Mouse (Mus musculus) urinary bladder, postnatal 0 days (tissue): ENCODE data around the gene Mnat1. TPM values are rescaled to one million over a fixed set of nuclear protein-coding genes. Genes with fewer than 3 reads are reported as not detected.

Experiments
- polyA plus RNA-seq: library from polyadenylated mRNA; unstranded; fragments of >200 nt; fragmentation: Nextera tagmentation; extraction: Ambion mirVana; gene quantifications from 2 replicates; pipeline ENCODE4 v1.2.1, GENCODE M21; 2015

The Mnat1 gene
- polyA plus RNA-seq, result 16.9 and 19.9 TPM in 2 replicates

GRCm38 (mm10) chr12:73123093-73124041 lies at the start of gene Mnat1:
Gene Mnat1, plus strand, starts transcription at chr12:73123717.

GRCm38 (mm10) chr12:73113196-73113595 lies 10.3 kb upstream of the Mnat1 start, which contains the start of gene Six4:
Gene Six4, minus strand, starts transcription at chr12:73113456.

GRCm38 (mm10) chr12:73286287-73287092 lies 163.0 kb downstream of the Mnat1 start, which contains the start of the genes Trmt5 and Slc38a6:
Gene Trmt5, minus strand, starts transcription at chr12:73286710.
Gene Slc38a6, plus strand, starts transcription at chr12:73286779.

Other genes with a start within 250 kb of the Mnat1 start
- not detected in 2 replicates for gene Six6, start 183.8 kb upstream of the Mnat1 start, polyA plus RNA-seq
- 1.4 and 1.7 TPM in 2 replicates for gene 4930447C04Rik, start 182.9 kb upstream of the Mnat1 start, polyA plus RNA-seq
- 0.25 and 0.41 TPM in 2 replicates for gene Six1, start 69.8 kb upstream of the Mnat1 start, polyA plus RNA-seq
- 0.43 and 0.45 TPM in 2 replicates for gene Six4, start 10.3 kb upstream of the Mnat1 start, polyA plus RNA-seq
- 7.7 and 9.9 TPM in 2 replicates for gene Trmt5, start 163.0 kb downstream of the Mnat1 start, polyA plus RNA-seq
- gene Slc38a6, start 163.1 kb downstream of the Mnat1 start, polyA plus RNA-seq, result 6.2 and 7.8 TPM in 2 replicates